Mouse (Mus musculus): ENCODE data around the gene Cdc26. TPM values are rescaled to one million over a fixed set of nuclear protein-coding genes. Genes with fewer than 3 reads are reported as not detected.

Gene Cdc26
- 10 to 100 TPM; 44.0 to 44.1 TPM for total RNA-seq (2021)

DNA sequence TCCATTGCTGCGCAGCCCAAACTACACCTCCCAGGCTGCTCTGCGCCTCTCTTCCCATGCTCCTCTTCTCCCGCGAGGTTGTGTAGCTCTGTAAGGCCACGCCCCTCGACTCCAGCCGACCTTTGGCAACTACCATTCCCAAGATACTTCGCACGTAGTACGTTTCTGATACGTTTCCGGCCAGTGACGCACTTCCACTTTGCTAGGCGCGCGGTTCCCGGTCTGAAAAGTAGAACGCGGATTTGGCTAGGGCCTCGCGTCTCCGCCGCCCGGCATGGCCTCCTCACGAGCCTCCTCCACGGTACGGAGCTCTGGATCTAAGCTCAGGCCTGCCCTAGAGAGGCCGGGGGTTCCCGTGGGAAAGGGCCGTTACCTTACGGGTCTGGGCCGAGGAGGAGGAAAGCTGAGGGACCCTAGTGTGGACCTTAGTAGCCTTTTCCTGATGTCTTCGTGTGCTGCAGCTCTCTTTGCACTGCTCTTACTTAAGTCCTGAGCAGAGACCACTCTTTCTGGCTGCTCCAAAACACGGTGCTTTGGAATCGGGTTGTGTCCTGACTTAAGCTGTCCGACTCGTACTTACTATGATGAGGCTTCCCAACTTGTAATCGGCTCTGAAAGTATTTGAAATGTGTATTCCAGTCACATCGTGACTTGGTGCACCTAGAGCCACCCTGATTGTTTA, at the start of gene Cdc26, which contains the start of gene Prpf4:
Gene Cdc26, minus strand, starts transcription at position 42 of the 682 bp plus-strand sequence.
Gene Prpf4, plus strand, starts transcription at position 197 of the 682 bp plus-strand sequence.
- peak; percentile 96 to 98 for DNase-seq (ENCODE audit: low spot score in 2 of 2)
- intact Hi-C loops (cut with DNase I) = loop anchor here (2.0 to 5.0 kb wide), 3 partner anchors 48 to 201 kb away; partner anchors contain the start of genes Fkbp15, Hdhd3 and Slc31a1

DNA sequence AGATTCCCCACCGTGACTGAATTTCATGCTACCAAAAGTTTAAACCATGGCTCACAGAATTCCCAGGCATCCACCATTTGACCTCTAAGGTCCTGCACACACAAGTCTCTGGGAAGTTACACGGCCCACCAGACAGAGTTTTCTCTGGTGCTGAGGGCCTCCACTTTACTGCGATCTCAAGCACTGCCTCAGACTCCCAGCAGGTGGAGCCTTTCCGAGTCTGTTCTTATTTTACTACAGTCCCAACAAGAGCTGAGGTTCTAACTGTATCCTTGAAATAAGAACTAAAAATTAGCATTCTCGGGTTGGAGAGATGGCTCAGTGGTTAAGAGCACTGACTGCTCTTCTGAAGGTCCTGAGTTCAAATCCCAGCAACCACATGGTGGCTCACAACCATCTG, 46.6 kb upstream of the Cdc26 start:
- peak in 1 of 2 experiments; percentile 18 for DNase-seq (ENCODE audit: low spot score in 2 of 2)
- intact Hi-C loops (cut with DNase I) = loop anchor here (5.0 kb wide), 1 partner anchor 62 kb away; the partner anchor contains the start of gene Alad

DNA sequence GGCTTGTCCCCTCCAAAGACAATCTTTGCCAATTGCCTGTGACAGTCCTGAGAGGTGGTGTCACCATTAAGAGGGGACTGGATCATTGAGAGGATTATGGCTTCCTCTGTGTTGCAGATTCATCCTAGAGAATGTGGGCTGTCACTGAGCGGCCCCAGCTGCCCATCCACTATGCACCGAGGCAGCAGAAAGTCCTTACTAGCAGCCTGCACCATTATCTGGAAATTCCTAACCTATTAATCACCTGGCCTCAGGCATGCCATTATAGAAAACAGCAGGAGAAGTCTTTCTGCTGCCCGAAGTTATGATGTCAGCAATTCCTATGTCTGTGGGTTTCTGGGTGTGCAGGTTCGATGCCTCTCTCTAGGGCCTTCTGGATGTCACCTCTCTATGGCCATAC, 32.5 kb upstream of the Cdc26 start:
- no peak for DNase-seq (ENCODE audit: low spot score in 2 of 2)
- intact Hi-C loops (cut with DNase I) = no loop called here

DNA sequence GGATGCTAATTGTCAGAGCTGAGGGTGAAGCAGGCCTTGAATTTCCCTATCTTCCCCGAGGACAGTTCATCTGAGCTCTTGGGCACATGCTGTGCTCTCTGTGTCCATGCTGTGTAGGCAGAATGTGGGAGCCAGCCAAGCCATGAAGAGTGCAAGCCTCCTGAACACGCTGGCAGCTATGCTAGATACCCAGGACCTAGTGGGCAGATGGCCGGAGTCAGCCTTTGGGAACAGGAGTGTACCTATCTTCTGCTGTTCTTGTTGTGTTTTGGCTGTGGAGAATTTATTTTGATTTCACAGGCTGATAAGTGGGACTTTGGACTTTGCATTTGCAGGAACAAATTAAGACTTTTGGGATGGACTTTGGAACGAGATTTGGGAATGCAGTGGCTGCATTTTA, 32.1 kb upstream of the Cdc26 start:
- no peak for DNase-seq (ENCODE audit: low spot score in 2 of 2)
- intact Hi-C loops (cut with DNase I) = no loop called here

DNA sequence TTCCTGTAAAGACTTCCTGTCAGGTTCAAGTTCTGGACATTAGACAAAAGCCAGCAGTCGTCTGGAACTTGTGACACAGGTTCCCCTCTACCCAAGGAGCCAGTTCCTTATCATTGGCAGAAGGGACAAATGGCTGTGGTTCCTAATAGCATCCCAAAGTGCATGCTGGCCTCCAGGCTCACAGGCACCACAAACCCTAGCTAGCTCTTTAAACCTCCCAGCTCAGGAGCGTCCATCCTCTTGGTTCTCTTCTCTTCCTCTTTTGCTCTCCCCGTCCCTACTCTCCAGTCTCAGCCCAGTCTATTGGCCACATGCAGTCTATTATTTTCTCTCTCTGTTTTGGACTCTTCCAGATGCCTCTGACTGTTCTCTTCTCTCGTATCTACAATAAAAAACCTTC, 31.4 kb upstream of the Cdc26 start:
- DNase-seq (ENCODE audit: low spot score in 2 of 2) = no peak
- intact Hi-C loops (cut with DNase I) = no loop called here

DNA sequence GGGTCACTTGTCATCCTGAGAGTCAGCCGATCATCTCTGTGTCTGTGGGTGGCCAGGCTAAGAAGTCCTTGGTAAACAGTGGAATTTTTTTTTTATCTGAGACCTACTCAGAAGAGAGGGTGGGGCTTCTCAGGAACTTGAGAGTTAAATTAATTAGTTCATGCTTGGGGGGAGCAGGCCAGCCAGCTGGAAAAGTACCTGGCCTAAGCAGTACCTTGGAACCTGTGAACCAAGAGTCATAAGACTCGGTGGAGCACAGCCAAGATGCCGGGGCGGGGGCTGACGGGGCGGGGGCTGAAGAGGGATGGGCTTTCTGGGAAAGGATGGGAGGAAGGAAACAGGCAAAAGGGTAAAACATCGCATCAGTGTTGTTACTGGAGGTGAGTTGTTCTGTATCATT, 29.4 kb upstream of the Cdc26 start:
- no peak for DNase-seq (ENCODE audit: low spot score in 2 of 2)
- intact Hi-C loops (cut with DNase I) = no loop called here

DNA sequence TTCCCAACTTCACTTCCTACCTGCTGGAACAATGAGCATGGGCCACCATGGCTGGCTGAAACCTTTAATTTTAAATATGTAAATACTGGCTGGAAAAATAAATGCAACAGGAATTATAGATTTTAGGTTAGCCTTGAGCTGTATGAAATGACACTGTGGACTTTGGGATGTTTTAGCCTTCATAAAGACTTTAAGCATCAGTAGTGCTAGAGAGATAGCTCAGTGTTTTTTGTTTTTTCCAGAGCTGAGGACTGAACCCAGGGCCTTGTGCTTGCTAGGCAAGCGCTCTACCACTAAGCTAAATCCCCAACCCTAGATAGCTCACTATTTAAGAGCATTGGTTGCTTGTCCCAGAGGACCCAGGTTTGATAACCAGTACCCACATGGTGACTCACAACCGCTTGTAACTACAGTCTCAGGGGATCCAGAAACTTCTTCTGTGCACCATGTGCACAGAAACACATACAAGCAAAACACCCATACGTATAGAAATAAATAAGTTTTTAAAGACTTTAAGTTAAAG, 28.9 kb upstream of the Cdc26 start:
- intact Hi-C loops (cut with DNase I) = no loop called here
- no peak for DNase-seq (ENCODE audit: low spot score in 2 of 2)

DNA sequence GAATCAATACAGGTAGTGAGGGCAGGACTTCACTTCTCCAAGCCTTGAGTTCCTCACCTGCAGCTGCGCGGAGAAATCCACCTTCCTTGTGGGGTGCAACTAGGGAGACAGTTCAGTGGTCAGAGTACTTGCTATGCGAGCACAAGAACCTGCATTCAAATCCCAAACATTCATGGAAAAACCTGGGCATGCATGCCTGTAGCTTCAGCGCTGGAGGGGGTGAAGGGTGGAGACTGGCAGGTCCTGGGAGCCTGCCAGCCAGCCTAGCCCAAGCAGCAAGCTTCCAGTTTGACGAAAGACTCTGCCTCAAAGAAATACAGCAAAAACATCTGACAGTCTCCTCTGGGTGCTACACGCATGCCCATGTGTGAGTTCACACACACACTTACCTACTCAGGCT, 26.6 kb upstream of the Cdc26 start, which contains the start of gene Rnf183:
Gene Rnf183, minus strand, starts transcription at position 172 of the 400 bp plus-strand sequence.
- no peak for DNase-seq (ENCODE audit: low spot score in 2 of 2)
- intact Hi-C loops (cut with DNase I) = no loop called here

DNA sequence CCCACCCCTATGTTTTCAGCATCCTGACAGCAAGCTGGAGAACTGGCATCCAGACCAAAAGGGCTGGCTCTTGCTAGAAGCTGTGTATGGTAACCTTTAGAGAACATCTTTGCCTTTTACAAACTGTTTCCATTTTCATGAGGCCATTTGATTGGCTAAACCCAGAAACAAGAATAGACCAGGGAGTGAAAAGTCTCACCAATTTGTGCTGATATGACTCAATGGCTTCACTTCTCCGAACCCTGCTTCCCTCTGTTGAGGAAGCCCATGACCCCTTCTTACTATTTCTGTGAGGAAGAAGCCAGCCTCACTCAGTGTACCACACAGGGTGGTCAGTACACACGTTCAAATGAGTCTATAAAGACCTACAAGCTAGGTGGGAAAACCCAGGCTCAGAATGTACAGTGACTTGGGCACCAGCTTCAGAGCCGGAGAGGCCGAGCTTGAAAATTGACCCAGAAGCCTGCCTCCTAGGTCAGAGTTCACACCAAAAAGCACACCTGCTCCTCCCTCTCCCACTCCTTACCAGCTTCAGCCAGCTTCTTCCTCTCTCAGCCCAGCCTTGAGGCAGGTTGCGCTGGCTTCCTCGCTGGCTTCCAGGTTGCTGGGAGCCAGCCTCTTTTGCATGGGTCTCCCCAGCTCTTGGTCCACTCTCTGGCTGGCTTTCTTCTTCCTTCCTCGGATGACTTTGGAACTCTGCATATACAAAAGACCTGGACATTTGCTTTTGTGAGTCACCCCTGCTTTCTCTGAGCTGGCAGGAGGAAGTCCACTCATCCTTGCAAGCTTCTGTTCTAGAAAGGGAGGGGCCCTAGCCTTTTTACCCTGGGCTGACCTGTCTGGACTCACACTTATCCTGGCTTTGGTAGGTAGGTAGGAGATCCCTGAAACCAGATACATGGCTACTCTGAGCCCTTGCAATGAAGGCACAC, 25.8 kb upstream of the Cdc26 start:
- DNase-seq (ENCODE audit: low spot score in 2 of 2) = no peak
- intact Hi-C loops (cut with DNase I) = no loop called here

DNA sequence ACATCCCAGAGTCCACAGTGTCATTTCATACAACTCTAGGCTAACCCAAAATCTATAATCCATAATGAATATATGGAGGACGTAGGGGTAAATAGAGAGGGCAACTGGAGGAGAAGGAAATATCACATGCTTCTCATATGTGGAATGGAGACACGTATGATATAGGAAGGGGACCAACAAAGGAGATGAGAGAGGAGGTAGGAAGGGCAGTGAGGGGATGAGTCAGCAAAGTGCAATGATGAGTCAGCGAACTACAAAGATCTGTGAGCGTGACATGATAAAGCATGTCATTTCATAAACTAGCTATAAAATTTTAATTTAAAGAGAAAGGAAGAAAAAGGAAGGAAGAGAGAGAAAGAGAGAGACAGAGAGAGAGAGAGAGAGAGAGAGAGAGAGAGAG, 23.1 kb upstream of the Cdc26 start:
- DNase-seq (ENCODE audit: low spot score in 2 of 2) = no peak
- intact Hi-C loops (cut with DNase I) = no loop called here

DNA sequence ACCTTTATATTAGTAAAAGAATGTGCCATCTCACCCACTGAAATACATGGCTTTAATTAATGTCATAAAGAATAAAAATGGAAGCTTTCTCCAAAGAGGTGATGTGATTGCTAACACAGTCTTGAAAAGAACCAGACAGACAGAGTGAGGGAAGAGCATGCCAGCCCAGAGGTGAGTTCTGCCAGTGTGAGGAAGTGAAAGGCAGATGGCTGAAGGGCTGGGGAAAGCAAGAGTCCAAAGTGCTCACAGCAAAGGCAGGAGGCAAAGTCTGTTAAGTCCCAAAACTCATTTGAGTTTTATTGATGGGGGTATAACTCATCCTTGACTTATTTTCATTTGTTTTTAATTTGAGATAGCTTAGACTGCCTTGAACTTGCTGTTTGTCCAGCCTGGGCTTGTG, 22.2 kb upstream of the Cdc26 start:
- intact Hi-C loops (cut with DNase I) = no loop called here
- DNase-seq (ENCODE audit: low spot score in 2 of 2) = no peak

DNA sequence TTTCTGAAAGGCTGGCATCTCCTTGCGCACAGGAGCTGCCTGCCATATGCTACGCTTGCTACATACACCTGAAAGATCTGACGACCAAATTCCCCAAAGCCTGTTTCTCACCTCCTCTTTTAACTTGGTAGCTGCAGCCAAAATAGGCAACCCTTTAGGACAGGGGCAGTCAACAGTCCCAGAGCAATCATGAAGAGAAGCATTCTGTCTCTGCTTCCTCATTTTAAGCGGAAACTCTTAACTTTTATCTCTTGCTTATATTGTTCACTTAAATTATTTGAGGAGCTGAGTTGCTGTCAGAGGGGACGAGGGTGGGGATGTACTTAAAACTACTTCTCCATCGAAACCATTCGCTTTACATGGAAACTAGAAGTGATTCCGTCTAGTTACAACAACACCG, 21.2 kb upstream of the Cdc26 start:
- intact Hi-C loops (cut with DNase I) = no loop called here

DNA sequence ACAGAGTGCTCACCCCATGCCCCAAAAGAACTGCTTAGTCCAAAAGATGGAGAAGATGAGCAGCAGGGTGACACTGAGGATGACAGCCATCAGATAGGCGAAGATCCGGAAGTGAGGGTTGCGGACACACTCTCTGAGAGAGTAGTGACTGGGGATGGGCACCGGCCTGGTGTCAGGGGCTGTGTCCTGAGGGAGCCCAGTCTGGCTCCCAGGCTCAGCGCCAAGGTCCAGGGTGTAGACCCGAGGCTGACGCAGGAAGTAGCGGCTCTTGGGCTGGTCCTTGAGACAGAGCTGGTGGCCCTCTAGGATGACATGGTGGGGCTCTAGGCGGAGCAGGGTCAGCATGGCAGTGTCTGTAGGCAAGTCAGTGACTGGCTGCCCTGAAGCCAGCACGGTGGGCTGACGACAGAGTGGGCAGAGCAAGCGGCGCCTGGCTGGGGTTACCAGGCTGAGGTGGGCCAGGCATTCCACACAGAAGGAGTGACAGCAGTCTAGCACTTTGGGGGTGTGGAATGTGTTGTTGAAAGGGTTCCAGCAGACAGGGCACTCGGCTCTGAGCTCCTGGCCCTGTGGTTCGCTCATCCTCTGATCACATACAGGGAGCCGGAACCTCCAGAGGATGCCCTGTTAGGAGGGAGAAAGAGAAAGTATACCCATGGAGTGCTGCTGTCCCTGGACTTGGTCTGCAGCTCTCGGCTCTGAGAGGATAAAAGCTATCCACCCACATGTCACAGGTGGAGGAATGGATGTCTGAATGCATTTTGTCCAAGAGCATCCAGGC, 19.7 kb upstream of the Cdc26 start:
- DNase-seq (ENCODE audit: low spot score in 2 of 2) = no peak
- intact Hi-C loops (cut with DNase I) = no loop called here

More for the DNA sequence above, 21.2 kb upstream of the Cdc26 start:
- no peak for DNase-seq (ENCODE audit: low spot score in 2 of 2)

DNA sequence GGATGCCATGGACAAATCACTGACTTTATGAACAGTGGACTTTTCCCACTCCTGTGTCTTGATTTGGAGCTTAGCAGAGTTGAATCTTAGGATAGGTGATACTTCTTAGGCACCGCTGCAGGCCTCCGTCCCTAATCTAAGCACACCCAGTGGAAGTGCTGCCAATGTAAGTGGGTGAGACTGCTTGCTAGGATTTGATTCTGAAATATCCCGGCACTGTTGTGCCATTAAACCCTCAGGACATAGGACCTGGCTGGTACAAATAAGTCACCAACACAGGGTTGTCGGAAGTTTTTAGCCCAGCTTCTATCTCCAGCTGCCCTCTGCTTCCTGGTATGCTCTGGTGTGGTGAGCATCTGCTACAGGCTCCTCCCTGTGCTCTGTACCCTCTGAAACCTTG, 17.4 kb upstream of the Cdc26 start:
- intact Hi-C loops (cut with DNase I) = no loop called here
- DNase-seq (ENCODE audit: low spot score in 2 of 2) = no peak

DNA sequence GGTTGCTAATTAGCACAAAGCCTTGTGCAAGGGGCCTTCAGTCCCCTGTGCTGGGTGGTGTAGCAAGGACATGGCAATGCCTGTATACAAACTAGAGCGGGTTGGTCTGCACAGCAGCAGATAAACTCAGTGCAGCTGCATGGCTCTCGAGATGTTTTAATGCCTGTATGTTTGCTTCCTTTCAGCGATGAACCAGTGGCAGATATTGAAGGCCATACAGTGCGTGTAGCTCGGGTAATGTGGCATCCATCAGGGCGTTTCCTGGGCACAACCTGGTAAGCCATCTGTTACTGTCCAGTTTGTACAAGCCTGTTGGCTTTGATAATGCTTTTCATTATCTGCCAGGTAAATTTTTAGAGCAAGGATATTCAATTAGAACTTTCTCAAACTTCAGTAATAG, 10.6 kb upstream of the Cdc26 start:
- no peak for DNase-seq (ENCODE audit: low spot score in 2 of 2)
- intact Hi-C loops (cut with DNase I) = no loop called here

DNA sequence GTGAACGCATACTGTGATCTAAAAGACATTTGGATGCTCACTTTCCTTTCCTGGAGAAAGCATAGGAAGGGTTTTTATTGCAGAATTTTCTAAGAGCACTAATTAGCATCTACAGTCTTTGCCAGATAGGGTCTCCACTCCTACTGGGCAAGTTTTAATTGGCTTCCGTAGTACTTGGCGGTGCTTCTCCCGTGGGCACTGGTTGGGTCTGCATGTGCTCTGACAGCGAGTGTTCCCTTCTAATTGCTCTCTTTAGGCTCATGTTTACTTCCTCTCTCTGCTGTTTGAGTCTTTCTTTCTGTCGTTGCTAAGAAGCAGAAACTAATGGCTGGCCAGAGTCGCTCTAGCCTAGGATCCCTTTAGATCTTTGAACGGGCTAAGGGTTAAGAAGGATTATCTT, 10.0 kb upstream of the Cdc26 start:
- intact Hi-C loops (cut with DNase I) = no loop called here
- DNase-seq (ENCODE audit: low spot score in 2 of 2) = peak in 1 of 2 experiments; percentile 9

DNA sequence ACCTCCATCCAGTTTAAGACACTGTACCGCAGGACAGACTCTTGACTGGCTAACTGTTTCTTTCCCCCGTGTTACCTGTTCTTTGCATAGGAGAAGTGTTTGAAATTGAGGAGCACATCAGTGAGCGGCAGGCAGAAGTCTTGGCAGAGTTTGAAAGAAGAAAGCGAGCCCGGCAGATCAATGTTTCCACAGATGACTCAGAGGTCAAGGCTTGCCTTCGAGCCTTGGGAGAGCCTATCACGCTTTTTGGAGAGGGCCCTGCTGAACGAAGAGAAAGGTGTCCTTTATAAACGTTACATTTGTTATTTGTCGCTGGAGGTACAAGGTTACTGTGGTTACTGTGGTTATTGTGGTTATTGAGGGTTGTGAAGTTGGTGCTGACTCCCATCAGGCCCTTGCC, 3.2 kb upstream of the Cdc26 start:
- intact Hi-C loops (cut with DNase I) = no loop called here
- no peak for DNase-seq (ENCODE audit: low spot score in 2 of 2)

DNA sequence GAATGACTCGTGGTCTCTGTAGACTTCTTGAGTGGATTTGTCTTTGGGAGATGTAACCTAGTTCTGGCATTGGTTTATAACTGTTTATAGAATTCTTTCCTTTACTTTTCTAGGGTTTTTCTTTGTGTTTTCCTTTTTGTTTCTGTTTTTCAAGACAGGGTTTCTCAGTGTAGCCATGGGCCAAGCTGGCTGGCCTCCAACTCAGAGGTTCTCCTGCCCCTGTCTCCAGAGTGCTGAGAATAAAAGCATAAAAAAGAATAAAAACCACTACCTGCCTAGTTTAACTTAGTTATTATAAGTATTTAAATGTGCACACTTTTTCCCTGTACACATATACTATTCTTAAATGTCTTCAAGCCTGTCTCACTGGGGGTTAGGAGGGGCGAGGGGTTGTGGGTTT, 1.9 kb upstream of the Cdc26 start:
- intact Hi-C loops (cut with DNase I) = no loop called here
- DNase-seq (ENCODE audit: low spot score in 2 of 2) = no peak

DNA sequence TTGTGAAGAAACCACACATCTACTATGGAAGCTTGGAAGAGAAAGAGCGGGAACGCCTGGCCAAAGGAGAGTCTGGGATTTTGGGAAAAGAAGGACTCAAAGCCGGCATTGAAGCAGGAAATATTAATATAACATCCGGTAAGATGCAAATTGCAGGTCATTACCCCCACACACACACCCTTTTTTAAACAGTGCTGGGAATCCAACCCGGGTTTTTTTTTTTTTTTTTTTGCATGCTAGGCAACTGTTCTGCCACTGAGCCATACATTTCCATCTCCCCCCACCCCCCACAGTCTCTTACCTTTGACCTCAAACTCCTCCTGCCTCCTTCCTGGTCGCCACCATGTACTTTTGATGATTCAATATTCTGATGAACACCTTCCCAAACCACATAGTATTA, 1.2 kb upstream of the Cdc26 start:
- intact Hi-C loops (cut with DNase I) = loop anchor here (2.0 to 5.0 kb wide), 3 partner anchors 49 to 202 kb away; partner anchors contain the start of genes Fkbp15, Hdhd3 and Slc31a1
- no peak for DNase-seq (ENCODE audit: low spot score in 2 of 2)

Measured in left cerebral cortex, postnatal 36 days (tissue).